Mouse (Mus musculus): ENCODE measurements around the gene Igdcc3.
A peak's percentile ranks its signal among the peaks of the same experiment; 100 is the strongest.

Gene Igdcc3

GRCm38 (mm10) chr9:65140936-65141305 lies at the start of gene Igdcc3:
Gene Igdcc3 (plus strand): TSS chr9:65141189.
- peak in 1 of 2 experiments; percentile 31 for DNase-seq (ENCODE audit: low spot score in 2 of 2)

- DNase-seq (ENCODE audit: low spot score in 2 of 2): peak; percentile 40 to 59
Measured at GRCm38 (mm10) chr9:65094237-65094636, 46.8 kb upstream of the Igdcc3 start.

GRCm38 (mm10) chr9:65100991-65101685 lies 39.9 kb upstream of the Igdcc3 start, which contains the start of gene Igdcc4:
Gene Igdcc4 (plus strand): TSS chr9:65101486.
- no peak for DNase-seq (ENCODE audit: low spot score in 2 of 2)

- DNase-seq (ENCODE audit: low spot score in 2 of 2): peak; percentile 32 to 47
Measured at GRCm38 (mm10) chr9:65101686-65102376, 39.2 kb upstream of the Igdcc3 start.

GRCm38 (mm10) chr9:65102377-65103172 lies 38.4 kb upstream of the Igdcc3 start:
- no peak for DNase-seq (ENCODE audit: low spot score in 2 of 2)

GRCm38 (mm10) chr9:65103173-65103752 lies 37.7 kb upstream of the Igdcc3 start:
- no peak for DNase-seq (ENCODE audit: low spot score in 2 of 2)

GRCm38 (mm10) chr9:65106821-65107220 lies 34.2 kb upstream of the Igdcc3 start:
- DNase-seq (ENCODE audit: low spot score in 2 of 2): no peak

GRCm38 (mm10) chr9:65107893-65108292 lies 33.1 kb upstream of the Igdcc3 start:
- no peak for DNase-seq (ENCODE audit: low spot score in 2 of 2)

- DNase-seq (ENCODE audit: low spot score in 2 of 2): no peak
Measured at GRCm38 (mm10) chr9:65109132-65110072, 31.6 kb upstream of the Igdcc3 start.

- DNase-seq (ENCODE audit: low spot score in 2 of 2): no peak
Measured at GRCm38 (mm10) chr9:65111698-65112097, 29.3 kb upstream of the Igdcc3 start.

GRCm38 (mm10) chr9:65113694-65114093 lies 27.3 kb upstream of the Igdcc3 start:
- DNase-seq (ENCODE audit: low spot score in 2 of 2): no peak

GRCm38 (mm10) chr9:65115891-65116290 lies 25.1 kb upstream of the Igdcc3 start:
- DNase-seq (ENCODE audit: low spot score in 2 of 2): no peak

GRCm38 (mm10) chr9:65117516-65117915 lies 23.5 kb upstream of the Igdcc3 start:
- no peak for DNase-seq (ENCODE audit: low spot score in 2 of 2)

- peak; percentile 51 to 68 for DNase-seq (ENCODE audit: low spot score in 2 of 2)
Measured at GRCm38 (mm10) chr9:65120935-65121334, 20.1 kb upstream of the Igdcc3 start.

- no peak for DNase-seq (ENCODE audit: low spot score in 2 of 2)
Measured at GRCm38 (mm10) chr9:65122545-65122944, 18.4 kb upstream of the Igdcc3 start.

- DNase-seq (ENCODE audit: low spot score in 2 of 2): no peak
Measured at GRCm38 (mm10) chr9:65123552-65124168, 17.3 kb upstream of the Igdcc3 start.

GRCm38 (mm10) chr9:65128123-65128815 lies 12.7 kb upstream of the Igdcc3 start:
- DNase-seq (ENCODE audit: low spot score in 2 of 2): no peak

- DNase-seq (ENCODE audit: low spot score in 2 of 2): no peak
Measured at GRCm38 (mm10) chr9:65131717-65132116, 9.3 kb upstream of the Igdcc3 start.

GRCm38 (mm10) chr9:65133739-65134138 lies 7.2 kb upstream of the Igdcc3 start:
- DNase-seq (ENCODE audit: low spot score in 2 of 2): peak; percentile 53 to 62

- no peak for DNase-seq (ENCODE audit: low spot score in 2 of 2)
Measured at GRCm38 (mm10) chr9:65135126-65135525, 5.9 kb upstream of the Igdcc3 start.

Data from urinary bladder, postnatal 36 days (tissue).